Mouse (Mus musculus) gastrocnemius, adult 8-10 months (tissue): ENCODE results near the gene Fam78b. TPM values are rescaled to one million over a fixed set of nuclear protein-coding genes. Genes with fewer than 3 reads are reported as not detected.

Experiments used
- DNase-seq, 2 experiments: peaks; one replicate each; pipeline ENCODE4 v3.0.0; 2022; ENCODE audit warnings: low spot score in 2 of 2
- total RNA-seq, 4 experiments: library from RNA; stranded (reverse); gene quantifications; 2 replicates each; pipeline ENCODE4 v1.2.4; 2022

Fam78b gene
- total RNA-seq: 1 to 10 TPM; 2.5 to 4.5 (median 2.7) TPM

DNA sequence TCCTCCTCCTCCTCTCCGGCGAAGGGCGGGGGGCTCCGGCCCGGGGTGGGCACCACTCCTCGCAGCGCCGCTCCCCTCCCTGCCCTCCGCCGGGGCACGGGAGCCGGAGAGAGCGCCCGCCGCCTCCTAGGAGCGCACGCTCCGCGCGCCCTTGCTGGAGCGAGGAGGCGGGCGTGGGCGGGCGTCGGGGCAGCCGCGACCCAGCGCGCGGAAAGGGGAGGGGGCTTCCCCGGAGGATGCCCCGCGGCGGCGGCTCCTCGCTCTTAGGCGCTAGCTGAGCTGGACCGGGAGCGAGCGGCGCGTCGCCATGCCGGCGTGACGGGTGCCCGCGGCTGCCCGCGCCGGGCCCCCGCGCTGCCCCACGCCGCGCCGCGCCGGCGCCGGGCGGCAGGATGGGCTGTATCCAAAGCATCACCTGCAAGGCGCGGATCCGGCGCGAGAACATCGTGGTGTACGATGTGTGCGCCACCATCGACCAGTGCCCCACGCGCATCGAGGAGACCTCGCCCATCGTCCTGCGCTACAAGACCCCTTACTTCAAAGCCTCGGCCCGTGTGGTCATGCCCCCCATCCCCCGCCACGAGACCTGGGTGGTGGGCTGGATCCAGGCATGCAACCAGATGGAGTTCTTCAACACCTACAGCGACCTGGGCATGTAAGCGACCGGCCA lies at the start of gene Fam78b:
TSS of gene Fam78b (plus strand) at position 244 of the 670 bp plus-strand sequence.
- DNase-seq: no peak

DNA sequence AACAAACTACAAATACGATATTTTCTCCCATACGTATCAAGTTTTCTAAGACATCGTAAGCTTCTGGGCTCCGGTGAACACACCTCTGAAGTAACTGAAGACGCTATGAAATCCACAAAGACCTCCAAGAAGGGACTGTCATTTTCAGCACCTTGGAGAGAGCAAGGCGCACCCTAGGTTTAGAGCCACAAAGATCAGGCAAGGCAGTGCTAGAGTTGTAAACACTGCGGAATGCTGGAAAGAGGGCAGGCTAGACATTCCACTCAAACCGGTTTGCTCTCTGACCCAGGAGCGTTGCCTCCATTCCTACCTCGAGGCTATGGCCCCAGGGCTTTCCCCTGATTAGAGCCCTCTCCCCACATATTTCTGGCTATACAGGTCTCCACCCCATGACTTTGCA lies 36.7 kb upstream of the Fam78b start:
- no peak for DNase-seq

DNA sequence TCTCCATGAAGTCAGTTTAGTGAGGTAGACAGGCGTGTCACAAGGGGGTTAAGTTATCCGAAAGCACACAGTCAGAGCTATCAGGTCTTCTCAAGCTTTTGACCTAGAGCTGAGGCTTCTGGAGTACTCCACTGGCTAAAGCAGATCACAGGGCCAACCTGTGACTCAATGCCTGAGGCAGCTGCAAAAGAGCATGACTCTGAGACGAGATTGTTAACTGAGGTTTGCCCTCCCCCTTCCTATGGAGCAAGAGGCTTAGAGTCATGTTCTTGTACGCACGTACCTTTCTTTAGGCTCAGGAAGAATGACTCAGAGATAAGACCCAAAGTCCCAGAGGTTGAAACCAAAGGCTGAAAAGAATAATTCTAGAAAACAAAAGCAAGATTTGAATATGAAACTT lies 32.9 kb upstream of the Fam78b start:
- no peak for DNase-seq

DNA sequence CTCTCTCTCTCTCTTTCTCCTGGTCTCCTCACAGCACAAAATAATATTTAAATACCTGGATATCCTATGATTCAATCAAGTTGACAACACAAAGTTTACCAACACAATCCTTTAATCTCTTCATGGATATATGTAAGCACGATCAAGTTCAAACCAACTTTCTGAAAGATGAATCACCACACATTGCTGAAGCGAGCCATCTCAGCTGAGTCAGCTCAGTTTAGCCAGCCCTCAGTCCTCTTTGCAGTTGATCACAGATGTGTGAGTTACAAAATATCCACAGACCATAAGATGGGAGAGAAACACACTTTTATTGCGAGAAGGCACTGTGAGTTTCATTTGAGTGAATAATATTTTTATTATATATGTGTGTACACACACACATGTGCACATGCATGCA lies 27.5 kb upstream of the Fam78b start:
- DNase-seq: no peak

DNA sequence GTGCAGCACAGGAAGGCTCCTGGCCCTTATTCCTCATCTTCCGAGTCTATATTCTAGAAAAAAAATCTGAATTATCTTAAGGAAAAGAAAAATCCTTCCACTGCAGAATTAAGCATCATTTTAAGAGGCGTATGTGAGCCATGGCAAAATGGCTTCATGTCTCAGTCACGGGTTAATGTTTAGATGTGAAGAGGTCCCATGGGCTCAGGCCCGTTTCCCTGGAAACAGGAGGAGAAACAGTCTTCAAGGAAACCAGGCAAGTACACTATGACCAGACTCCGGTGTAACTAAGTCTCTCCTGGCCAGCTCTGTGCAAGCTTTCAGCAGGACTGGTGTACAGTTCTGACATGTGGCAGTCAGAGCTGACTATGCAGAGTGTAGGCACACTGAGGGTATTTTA lies 22.6 kb upstream of the Fam78b start:
- DNase-seq: no peak

DNA sequence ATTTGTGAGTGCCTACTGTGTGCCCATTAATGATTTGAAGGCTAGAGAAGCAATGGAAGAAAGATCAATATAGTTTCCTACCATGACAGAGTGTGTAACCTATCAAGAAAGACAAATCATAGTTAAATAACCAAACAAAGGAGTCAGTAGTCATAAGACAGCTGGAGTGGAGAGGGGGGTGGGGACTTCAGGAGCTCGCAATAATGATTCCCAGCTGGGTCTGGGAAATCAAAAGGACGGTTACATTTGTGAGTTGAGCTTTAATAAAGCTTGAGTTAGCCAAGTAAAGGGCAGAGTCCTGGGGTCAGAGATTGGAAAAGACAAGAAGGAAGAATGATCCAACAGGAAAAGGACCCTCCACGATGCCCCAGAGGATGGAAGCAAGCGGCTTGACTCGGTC lies 7.0 kb upstream of the Fam78b start:
- DNase-seq: no peak

DNA sequence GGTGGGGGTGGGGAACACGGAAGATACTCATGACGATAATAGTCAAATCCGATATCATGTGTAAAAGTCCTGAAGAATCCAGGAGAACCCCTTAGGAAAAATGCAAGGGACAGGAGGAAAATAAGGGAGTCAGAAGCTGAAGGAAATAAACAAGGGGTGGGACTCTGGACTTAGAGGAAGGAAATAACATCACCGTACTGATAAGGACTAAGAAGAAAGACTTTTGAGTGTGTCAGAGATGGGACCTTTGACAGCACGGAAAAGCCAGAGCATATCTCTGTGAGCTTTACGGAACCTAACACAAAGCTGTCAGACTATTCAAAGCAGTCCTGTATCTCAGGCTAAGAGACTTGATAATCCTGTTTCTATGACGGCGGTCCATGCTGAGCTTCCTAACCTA lies 5.0 kb upstream of the Fam78b start:
- DNase-seq: no peak

DNA sequence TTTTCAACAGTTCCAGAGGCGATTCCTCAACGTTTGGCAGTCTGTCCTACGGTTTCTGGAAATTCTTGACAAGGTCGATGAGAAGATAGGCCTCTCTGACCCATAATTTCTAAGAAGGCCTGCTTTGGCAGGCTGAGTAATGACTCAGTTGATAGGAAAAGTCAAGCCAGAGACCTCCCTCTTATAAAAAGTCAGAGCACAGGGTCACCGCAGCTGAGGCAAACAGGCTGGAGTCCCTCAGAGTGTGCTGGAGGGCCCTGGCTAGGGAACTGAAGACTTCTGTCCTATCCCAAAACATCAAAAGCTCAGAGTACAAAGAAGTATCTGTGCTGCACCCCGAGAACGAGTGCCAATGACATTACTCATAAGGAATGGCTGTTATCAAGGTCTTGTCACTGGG lies 4.4 kb upstream of the Fam78b start:
- no peak for DNase-seq

DNA sequence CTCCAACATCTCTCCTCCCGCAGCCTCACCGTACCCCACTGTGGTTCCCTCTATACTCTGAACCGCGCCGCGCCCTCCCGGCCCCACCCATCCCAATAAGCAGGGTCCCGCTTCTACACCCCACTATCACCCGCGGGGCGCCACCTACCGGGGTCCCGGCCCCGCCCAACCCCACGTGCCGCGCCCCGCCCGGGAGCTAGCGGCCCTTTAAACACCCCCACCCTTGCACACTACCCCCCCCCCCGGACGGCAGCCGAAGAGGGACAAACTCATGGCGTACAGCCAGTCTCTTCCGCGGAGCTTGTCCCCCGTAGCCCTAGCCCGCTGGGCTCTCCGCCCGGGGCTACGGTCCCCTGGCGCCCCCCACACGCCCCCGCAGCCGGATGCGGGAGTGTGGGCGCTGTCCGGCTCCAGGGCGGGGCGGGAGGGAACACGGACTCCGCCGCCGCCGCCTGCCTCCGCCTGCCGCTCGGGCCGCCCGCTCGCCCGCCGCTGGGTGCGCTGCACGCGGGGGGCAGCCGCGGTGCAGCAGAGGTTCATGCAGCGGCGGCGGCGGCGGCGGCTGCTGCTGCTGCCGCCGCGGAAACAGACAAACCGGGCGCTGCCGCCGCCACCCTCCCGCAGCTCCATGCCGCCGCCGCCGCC lies 566 bp upstream of the Fam78b start:
- DNase-seq: peak; percentile 58

DNA sequence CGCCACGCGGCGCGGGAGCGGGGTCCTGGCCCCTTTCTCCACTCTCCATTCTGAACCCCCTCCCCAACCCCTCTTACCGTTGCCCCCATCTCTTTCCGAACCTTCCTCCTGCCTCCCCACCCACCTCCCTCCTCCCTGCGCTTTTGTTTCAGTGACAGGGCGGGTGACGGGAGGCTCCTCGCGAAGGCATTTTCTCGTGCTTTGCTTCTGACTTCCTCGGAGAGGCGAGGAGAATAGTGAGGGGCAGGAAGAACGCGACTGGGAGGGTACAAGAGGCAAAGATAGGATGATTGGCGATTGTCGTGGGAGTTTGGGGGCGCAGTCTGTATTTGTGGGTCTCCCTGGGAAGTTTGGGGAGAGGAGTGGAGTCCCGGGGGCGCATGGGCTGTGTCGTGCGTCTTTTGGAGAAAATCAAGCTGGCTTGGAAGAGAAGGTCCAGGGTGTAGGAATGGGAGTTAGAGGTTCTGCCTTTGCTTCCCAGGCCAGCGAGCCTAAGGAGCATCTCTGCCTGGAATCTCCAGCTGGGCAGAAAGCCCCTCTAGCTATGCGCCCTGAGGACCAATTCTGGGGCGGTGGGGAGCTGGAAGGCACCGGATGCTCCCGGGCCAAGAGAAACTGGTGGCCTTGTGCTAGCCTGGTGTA lies 748 bp downstream of the Fam78b start:
- DNase-seq: no peak

DNA sequence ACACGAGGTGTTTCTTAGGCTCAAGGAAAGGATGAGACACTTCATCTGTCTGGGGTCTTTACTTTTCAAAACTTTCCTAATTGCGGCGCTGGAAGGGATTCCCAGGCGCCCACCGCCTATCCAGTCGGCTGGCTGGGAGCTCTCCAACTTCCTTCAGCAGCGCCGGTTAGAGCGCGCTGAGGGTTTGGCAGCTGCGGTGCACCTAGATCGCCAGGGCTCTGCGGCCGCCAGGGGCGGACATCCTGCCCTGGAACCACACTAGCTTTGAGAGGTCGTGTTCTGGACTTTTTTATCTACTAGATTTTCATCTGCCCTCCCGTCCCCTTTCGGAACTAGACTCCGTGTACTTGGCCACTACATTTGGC lies 1.3 kb downstream of the Fam78b start:
- DNase-seq: peak; percentile 45 to 60

DNA sequence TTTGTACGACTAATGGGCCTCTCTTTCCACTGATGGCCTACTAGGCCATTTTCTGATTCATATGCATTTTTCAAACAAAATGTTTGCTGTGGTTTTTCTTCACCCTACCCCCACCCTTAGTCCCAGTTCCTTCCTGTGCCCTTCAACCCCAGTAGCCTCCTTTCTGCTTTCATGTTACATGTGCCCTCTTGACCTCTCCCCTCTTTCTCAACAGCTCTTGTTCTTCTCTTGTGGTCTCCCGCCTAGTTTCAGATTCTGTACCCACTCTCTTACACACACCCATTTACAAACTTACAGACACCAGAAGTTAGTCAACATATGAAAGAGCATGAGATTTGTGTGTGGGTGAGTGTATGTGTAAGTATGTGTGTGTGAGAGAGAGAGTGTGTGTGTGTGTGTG lies 3.4 kb downstream of the Fam78b start:
- no peak for DNase-seq

DNA sequence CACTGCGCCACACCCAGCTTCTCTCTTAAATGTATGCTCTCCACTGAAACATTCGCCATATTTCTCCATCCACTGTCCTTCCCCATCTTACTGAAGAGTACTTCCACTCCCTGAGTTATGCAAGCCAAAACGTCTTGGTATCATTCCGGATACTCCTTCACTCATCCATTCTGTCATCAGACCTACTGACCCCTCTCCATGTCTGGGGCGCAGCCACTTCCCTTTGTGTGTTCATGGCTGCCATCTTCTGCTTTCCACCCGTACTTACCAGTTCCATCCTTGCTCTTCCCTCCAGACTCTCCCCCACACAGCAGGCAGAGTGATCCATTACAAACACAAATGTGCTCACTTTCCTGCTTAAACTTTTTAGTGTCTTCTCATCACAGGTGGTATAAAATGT lies 6.1 kb downstream of the Fam78b start:
- DNase-seq: no peak

DNA sequence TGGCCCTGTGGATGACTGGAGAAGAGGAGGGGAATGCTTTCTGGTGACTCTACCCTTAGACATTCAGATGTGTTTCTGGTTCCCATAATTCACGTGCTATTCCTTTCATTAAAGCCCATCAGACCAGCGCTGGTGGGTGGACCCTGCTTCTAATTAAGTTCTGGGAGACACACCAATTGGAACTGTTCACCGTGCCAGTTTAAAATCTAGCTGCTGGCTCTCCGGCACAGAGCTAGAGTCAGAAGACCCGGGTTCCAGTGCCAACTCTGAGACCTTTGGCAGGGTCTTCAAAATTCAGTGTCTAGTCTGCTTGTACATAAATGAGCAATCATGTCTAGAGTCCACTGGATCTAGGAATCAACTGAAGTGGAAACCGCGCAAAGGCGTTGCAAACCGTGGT lies 9.0 kb downstream of the Fam78b start:
- no peak for DNase-seq

DNA sequence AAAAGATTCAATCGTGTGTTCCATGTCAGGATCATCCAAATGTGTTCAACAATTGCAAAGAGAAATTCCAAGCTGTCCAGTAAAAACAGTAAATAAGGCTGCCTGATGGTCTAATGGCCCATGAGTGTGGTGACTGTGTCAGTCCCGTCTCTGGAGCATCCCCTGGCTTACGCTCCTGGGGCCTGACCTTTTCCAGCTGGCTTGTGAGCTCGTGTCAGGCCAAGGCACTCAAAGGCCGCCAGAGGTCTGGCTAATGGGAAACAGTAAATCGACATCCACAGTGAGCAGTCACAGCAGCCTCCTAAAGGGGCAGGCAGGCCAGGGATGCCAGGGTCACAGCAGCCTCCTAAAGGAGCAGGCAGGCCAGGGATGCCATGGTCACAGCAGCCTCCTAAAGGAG lies 10.1 kb downstream of the Fam78b start:
- peak in 1 of 2 experiments; percentile 32 for DNase-seq

DNA sequence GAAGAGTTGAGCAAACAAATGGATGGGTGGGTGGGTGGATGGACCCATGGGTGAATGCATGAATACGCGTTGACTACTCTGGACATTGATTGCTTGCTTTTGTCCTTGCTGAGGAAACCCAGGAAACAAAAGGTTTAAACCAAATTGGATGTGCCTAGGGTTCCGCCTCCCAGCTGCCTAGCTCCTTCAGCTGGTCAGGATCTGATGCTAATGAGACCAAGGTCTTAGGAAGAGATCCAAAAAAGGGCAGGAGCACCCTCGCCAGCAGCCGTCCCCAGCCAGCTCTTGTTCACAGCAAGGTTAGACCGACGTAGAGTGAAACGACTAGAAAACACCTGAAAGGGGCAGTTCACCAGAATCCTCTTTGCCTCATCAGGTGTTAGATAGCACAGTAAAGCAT lies 11.4 kb downstream of the Fam78b start:
- DNase-seq: no peak

DNA sequence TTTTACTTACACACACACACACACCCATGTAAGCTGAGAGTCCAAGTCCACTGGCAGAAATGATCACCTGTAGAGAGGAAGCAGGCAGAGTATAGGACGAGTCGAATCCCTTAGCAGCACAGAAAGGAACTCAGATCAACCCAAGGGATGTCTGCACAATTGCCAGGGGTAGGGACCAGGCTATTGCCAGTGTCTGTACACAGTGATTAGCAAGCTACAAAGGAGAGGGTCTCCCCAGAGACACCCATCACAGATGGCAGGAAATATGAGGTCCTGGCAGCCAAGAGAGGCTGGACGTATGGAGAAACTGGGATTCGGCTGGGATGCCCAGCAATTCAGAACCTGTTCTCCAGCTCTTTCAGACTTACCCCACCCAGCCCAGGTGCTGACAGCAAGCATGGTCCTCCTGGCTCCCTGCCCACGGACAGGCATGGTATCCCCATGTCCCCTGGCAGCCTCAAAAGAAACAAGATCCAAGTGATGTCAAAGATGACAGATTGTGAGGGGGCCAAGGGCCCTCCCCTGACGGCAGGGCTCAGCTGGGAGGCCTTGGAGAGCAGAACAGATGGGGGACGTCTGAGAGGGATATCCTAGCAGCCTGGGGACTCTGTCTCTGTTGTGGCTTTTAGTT lies 12.1 kb downstream of the Fam78b start:
- DNase-seq: peak in 1 of 2 experiments; percentile 38

DNA sequence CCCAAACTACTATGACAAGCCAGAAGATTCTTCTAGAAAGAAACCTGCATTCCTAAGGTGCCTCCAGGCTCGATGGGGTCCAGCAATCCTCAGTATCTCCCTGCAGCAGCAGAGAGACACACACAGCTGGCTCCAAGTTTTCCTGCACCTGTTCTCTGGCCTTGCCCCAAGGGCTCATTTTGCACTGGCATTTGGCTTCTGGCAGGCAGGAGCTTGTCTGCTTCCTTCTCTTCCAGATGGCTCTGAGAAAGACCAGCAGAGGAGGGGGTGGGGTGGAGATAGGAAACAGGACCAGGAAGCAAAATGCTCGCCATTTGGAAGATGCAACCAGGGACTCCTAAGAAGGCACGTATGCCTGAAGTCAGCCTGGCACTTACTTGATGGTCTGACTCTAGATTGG lies 15.1 kb downstream of the Fam78b start:
- DNase-seq: peak; percentile 30 to 61

DNA sequence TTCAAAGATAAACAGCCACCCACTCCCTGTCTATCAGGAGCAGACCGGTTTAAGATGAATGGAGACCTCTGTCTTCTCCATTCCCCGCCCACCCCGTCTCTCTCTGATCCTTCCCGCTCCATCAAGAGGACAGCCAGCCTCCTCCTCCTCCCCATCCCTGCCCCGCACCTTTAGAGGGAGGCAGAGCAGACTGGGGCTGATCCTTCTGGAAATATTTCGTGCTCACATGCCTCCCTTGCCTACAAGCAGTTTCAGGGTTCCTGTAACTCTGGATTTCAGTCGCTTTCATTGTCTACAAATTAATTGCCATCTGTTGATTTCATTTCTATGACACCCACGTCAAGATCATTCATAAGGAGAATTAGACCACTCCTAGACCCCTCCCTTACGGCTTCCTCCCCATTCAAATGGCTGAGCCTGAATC lies 20.8 kb downstream of the Fam78b start:
- no peak for DNase-seq

DNA sequence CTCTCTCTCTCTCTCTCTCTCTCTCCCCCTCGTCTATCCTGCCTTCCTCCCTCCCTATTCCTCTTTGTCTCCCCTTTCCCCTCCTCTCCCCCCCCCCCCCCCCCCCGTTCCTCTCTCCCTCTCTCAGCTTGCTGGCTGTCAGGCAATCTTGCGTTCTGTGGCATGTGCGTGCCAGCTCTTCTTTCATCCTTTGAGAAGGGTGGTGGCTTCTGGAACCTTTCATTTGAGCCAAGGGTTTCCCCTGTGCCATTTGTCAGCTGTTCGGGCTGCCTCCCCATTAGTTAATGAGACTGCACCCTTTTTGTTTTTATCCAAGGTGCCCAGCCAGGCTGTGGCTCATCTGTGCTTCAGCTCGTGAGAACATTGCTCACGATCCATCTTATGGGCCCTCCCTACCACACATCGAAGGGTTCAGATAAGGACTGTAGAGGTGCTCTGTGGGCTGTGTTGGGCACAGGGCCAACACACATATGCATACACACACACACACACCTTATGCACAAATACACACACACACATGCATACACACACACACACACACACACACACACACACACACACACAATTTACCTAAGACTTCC lies 21.4 kb downstream of the Fam78b start:
- no peak for DNase-seq

DNA sequence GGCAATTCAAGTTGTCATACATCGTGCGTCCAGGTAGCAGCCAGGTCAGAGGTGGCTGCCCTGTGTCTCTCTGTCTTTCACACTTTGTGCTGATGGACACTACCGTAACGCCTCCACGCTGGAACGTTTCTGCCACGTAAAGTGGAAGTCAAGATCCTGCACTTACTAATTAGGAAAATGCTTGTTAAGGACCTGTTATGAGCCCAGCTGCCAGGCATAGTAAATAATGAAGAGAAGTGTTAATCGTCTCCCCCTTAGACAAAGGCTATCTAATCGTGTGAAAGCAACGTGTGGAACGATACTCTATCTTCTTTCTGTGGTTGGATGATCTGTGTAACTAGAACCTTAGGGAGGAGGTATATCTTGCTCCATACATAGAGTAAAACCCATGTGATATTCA lies 22.6 kb downstream of the Fam78b start:
- no peak for DNase-seq

DNA sequence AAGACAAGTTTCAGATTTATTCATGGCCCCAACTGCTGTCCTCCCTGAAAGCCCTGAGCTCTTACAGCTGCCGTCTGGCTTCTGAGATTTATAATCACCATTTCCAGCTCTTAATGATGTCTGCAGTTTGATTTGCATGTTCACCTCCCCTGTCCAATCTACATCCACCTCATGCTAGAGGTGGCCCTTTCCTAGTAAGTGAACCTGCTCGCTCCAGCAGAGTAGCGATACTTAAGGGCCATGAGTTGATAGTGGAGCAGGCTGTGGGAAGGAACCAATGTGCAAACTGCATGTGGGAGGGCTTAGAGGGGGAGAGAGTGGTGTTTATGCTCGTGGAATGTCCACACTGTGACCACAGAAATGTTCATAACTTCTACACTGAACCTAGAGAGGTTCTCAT lies 23.7 kb downstream of the Fam78b start:
- DNase-seq: no peak
